Mouse (Mus musculus) frontal cortex, postnatal 25 days (tissue): ENCODE measurements around the gene Rgs8.

Source experiments
- DNase-seq, 2 experiments: peaks; one replicate each; pipeline ENCODE4 v3.0.0; 2022; ENCODE audit warnings: low spot score in 2 of 2

The Rgs8 gene

DNA sequence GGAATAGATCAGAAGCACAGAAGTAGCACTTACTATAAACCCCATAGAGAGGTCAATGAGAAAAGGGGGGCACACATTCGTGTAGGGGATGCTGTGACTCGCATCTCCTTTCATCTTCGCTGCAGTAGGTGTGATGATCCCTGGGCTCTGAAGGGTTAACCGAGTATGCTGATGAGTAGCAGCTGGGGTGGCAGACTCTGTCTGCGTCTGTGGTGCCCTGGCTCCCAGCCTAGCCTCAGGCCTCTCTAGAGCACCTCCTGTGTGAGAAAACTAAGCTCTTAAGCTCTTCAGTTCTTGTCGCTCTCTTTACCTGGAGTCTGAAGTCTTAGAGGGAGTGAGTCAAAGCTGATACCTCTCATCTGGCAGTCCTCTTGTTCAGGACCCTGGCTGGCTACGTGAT, 51.3 kb downstream of the Rgs8 start:
- no peak for DNase-seq

DNA sequence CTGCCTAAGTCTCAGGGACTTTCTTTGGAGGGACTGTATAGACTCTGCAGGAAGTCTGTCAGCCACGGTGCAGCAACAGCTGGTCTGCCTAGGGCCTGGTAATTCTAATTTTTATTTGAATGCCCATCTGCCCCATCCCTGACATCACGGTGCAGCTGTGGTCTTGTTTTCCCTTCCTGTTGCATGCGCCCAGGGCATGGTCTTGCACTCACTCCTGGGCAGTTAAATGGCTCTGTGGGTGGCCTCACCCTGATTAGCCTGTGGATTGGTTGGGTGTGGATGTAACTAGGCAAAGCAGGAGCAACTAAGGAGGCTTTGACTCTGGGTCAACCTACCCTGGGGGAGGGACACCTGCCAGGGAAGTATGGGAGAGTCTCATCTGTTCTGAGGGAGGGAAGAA, 52.2 kb downstream of the Rgs8 start:
- no peak for DNase-seq

DNA sequence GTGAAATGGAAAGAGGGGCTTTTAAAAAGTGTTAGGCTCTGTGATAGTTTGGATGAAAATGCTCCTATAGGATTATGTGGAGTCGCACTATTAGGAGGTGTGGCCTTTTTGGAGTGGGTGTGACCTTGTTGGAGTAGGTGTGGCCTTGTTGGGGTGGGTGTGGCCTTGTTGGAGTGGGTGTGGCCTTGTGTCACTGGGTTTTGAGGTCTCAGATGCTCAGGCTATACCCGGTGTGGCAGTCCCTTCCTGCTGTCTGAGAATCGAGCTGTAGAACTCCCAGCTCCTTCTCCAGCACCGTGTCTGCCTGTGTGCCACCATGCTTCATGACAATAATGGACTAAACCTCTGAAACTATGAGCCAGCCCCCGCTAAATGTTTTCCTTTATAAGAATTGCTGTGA, 55.8 kb downstream of the Rgs8 start:
- no peak for DNase-seq

DNA sequence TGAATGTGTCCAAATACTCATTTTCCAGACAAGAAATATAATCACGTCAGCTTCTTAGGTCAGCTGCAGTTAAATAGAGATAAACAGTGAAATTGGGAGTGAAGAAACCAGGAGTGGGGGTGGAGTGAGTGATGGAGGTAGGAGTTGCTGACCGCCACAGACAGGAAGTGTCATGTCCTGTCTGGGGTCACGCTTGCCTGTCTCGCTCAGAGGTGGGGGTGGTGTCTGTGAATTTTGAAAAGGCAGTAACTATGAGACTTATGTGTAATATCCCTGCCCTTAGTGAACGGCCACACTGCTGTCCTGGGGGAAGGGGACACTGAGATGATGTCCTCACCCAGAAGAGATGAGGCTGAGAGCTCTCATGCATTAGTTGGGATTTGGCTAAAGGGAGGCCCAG, 56.6 kb downstream of the Rgs8 start:
- DNase-seq: no peak

DNA sequence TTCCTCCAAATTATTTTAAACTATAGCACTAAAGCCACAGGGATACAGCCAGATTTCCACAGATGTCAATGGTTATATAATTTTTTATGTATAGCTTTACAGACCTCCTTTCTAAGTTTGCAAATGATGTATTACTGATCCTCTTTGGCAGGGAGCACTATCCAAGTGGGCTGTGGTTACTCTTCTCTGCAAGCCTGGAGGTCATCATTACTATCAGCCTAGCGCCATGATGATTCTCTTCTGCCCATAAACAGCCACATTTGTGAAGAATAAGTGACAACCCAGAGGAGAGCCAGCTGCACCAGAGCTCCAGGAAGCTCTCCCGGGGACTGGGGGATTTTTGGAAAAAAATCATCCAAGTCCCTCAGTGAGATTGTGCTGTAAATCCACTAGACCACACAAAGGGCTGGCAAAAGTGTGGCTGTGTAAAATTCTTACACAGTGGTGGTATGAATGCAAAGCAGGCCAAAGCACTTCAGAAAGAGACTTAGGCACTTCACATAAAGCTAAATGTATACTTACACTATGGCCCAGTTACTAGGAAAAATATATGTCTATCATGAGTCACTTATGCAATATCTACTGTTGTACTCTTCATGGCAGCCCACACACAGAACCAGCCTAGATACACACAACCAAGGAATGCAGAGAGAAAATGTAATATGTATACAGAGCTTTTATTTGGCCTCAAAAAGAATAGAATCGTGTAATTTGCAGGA, 58.9 kb downstream of the Rgs8 start:
- no peak for DNase-seq

DNA sequence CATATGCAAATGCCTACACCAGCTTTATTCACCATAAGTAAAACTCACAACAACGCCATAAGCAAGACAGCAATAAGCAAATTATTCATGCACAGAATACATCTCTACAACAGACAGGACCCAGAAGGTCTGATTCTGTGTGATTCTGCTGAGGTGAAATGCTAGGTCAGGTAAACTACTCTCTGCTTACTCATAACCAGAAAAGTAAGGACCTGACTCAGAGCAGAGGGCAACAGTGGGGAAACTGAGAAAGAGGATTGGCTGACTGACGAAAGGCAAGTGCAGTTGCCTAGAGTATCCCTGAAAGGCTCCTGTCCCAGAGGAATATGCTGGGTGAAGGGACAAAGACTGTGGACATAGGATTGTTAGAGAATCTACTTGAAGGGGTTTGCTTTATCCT, 59.8 kb downstream of the Rgs8 start:
- no peak for DNase-seq

DNA sequence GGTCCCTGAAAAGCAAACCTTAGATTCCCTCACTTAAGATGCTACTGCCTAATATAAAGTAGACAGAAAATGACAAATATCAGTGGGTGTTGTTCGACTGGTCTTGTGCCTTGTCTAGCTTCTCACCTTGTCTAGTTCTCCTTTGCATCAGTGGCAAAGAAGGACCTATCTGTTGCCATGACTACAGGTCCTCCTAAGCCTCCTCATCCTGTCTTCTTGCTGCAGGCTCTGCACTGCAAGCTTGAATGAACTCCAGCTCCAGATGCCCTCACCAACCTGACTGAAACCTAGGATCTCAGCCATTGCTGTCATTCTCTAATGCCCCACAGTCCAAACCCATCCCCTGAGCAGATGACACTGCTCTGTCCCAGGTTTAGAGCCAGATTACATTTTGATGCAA, 65.2 kb downstream of the Rgs8 start:
- no peak for DNase-seq

DNA sequence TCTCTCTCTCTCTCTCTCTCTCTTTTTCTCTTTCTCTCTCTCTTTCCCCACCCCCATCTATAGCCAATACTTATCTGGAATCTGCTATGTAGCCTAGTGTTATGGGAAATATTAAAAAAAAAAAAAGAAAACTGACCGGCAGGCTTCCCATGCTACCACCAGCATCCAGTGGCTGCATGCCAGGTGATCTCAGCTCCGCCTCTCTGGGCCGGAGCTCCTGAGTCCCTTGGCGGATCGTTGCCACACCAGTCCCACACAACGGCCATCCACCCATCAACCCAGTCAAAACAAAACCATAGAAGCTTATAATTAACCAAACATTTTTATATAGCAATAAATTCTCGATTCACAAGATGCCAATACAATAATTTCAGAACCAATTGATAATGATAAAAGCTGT, 68.1 kb downstream of the Rgs8 start:
- DNase-seq: no peak

DNA sequence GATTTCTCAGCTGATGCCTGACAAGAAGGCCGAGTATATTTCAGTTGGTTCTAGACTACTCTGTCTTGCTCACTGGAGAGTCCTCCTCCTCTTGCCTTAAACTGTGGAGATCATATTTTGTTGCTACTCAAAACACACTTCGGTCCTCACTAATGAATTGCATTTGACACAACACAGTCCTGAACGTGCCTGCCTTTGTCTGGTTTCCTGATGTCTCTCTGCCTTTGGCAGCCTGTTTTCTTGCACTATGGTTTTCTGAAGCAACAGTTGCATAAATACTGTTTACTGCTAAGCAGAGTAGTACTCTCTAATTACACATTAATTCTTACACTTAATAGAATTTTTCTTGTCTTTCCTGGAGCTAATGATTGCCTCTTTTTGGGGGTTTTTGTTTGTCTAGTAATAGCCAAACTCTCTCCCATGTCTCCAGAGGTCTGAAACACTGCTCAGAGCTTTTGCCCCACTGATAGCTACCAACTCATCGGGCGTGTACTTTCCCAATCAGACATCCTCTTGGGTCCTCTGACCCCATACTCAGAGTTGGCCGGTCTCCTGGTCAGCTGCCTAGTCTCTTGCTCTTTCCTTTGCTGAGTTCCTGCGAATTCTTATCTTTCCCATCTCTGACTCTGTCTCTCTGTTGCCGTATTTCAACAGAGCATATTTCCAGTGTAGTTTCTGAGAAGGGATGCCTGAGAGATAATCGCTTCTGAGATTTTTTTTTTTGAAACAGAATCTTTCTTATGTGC, 68.9 kb downstream of the Rgs8 start:
- DNase-seq: no peak

DNA sequence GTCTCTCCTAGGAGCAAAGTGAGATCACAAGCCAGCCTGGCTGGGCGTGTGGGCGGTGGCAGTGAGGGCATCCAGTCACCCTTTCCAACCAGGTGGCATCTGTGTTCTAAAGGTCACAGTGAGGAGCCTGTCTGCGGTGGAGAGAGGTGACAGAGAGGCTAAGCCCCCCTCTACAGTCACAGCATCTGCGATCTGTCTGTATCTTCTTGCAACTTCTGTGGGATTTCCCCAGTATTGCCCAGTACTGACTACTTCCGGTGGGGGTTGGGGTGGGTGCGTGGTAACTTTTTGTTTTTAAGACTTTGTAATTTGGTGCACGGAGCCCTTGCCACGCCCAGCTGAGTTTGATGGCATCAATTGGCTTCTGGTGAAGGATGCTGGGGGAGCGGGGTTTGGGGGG, 70.6 kb downstream of the Rgs8 start:
- no peak for DNase-seq

DNA sequence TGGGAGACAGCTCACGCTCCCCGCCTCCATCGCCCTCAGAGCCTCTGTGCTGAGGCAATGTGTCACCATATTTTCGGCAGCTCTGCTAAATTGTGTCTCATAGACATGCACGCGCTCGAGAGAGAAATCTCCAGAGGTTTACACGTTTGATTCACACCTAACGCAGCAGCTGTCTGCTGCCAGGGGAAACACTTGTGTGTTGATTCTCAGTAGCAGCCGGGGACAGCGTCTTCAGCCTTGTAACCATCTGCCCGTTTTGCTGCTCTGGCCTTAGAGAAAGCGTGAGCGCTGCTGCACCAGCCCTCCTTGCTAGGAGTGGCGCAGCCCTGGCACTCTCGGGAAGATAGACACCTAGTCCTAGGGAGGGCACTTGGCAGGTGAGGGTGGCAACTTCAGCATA, 73.8 kb downstream of the Rgs8 start:
- DNase-seq: no peak

DNA sequence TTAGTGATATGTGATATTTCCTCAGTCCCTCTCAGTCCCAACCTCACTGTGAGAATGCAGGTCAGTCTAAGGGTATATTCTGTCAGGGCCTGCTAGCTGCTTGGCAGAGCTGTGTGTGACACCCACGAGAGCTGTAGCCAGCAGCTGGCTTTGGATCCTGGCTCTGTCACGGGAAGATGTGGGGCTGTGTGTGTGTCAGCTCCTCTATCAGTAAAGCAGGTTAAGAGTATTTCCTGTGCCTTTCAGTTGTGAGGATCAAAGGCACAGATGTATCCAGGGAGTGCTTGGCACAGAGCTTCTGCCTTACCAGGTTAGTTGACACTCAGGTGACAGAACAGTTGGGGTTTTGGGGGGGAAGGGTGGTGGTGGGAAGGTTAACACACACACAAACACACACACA, 77.0 kb downstream of the Rgs8 start:
- DNase-seq: no peak

DNA sequence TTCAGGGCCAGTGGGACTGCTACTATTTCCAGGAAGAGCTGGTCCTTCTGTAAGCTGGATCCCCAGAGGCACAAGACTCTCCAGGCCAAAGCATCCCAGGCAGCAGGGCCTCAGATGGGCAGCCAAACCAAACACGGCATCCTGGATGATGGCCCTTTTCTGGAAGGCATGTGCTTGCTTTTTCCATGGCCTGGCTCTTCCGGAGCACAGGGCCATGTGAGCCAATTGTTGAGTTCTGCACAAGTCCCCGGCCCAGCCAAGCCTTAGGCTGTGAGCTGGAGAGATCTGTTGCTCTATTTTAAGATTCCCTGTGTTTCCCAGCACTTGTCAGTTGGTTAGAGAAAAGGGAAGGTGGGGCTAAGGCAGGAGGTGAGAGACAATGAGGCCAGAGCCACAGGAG, 77.8 kb downstream of the Rgs8 start:
- DNase-seq: no peak

DNA sequence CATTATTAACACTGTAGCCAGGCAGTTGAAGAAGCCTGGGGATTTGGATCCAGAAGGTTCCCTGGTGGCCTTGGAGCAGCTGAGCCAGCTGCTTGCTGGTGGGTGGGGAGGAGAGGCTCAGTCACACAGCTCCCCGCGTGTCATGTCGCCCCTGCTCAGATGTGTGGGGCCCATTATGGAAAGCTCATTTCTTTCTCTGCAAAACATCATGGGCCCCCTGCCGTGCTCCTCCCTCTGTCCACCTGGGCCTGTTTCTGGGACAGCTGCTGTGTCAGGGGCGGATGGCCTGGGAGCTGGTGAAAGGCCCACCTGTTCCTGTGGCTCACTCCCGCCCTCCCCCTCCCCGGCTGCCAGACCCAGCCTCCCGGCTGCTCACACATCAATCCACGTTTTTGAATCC, 80.4 kb downstream of the Rgs8 start:
- DNase-seq: no peak

DNA sequence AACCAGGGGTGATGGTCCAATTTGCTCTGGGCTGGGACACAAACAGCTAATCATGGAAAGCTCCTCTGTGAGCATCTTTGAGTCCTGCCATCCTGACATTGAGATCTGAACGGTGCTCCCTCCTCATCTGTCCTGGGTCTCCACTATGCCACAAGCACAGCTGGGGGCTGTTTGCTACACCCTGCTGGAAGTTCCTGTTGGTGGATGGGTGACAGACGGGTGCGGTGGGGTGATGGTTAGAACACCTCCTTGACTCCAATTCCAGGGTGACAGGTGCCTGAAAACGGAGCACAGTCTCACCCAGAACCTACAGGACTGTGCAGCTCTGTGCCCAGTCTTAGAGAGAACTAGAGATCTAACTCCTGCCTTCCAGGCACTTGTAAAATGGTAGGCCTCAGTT, 82.0 kb downstream of the Rgs8 start:
- DNase-seq: no peak

DNA sequence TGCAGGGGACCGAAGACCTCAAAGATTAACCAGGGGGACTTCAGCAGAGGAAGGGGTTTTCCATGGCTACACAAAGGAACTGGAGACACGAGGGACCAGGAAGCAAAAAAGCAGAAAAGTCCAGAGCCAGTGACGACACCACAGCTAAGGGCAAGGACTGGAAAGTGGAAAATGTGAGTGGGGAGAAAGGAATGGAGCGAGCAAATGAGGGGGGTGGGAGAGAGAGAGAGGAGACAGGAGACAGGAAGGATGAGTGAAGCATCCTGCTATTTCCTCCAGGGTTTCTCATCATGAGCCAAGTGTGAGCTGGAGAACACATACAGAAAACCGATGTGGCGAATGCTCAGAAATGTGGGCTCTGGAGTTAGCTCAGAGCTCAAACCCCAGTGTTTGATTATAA, 83.3 kb downstream of the Rgs8 start:
- DNase-seq: no peak

DNA sequence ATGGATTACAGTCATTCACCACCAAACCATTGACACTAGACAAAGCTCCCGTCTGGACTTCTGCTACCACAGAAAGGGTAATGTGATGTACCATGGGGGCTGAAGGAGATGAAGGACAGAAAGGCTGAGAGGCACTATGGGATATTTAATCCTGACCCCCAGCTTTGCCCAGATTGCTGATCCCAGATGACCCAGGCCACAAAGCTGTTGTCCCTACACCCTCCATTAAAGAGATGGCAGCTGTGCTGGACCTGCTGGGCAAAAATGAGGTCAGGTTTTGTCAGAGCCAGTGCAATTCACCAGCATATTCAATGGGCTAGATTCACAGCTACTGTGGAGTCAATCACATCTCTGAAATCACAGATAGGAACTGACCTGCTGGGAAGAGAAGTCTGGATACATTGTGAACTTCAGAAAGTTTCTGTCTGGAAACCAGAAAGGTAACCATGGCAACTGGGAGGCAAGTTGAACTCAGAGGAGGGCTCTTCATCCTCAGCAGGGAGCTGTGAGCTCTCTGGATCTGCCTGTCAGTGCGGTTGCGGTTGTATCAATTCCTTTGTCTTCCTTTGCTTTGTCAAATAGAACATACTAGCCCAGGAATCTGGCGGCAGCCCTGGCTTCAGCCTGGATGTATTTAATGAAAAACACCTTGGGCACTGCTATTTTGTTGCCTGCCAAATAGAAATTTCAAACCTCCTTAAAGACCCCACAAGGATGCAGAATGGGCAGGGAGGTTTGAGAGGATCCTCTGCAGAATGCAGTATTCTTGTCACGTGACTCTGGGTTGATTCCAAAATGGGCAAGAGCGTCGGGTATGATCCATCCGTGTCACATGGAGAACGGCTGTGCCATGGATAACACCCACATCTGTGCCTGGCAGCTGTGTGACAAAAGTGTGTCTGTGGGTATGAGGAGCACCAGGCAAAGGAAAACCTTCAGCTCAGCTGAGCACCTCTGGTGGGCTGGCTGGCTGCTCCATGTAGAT, 84.6 kb downstream of the Rgs8 start:
- no peak for DNase-seq

DNA sequence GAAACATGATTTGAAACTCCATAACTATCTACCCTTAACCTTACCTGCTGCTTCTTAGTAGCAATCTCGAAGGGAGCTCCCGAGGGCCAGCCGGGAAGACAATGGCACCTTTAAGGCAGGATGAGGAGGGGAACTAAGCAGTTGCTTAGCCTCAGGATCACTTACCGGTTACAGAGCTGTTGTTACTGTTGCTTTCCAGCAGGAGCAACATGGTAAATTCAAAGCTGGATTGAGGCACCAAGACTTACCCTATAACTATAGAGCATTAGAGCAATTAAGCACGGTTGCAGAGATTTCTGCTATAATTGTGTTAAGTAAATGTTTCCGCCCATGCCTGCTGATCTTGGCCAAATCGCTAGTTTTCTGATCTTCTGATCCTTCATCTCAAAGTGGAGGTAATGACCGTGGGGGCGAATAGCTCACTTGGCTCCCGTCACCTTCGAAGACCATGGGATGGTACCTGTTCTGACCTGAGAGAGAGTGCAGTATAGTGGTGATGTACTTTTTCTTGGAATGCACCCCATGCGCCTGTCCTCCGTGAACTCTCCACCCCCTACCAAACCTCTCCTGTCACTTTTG, 86.7 kb downstream of the Rgs8 start:
- no peak for DNase-seq

DNA sequence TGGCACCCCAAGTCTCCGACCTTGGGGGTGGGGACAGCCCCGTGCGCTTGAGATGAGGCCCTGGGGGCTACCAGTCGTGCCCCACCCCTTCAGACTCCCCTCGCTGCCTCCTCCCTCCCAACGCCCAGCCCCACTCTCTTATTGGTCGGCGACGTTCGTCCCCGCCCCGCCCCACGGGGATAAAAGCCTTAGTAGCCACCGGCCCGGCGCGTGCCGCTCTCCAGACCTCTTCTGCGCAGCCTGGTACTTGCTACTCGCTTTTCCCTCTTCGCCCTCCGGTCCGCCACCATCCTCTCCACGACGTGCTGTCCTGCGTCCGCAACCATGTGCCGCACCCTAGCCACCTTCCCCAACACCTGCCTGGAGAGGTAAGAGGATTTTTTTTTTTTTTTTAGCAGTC, 87.3 kb downstream of the Rgs8 start, which contains the start of gene Rgs16:
Rgs16 (plus strand) TSS at position 205 of the 400 bp plus-strand sequence.
- DNase-seq: peak in 1 of 2 experiments; percentile 41

DNA sequence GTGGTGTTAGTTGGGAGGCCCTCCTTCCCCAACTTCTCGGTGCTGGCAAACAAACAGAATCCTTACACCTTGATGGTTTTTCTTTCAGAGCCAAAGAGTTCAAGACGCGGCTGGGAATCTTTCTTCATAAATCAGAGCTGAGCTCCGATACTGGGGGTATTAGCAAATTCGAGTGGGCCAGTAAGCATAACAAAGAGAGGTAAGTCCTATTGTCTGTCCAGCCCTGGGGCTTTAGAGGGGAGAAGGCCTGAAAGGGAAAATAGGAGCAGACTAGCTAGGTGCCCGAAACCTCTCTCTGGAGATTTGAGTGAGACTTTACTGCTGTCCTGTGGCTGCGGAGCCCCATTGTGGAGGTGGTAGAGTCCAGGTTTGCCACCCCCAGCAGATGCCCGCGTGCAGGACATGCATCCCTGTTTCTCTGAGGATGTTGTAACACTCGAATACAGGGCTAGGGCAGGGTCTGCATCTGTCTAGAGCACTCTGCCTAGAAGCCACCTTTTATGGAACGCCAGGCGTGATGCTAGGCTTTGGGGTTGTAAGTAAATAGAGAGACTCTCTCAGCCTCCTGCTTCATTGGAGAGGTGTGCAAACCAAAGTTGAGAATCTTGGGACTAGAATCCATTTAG, 88.1 kb downstream of the Rgs8 start:
- no peak for DNase-seq

DNA sequence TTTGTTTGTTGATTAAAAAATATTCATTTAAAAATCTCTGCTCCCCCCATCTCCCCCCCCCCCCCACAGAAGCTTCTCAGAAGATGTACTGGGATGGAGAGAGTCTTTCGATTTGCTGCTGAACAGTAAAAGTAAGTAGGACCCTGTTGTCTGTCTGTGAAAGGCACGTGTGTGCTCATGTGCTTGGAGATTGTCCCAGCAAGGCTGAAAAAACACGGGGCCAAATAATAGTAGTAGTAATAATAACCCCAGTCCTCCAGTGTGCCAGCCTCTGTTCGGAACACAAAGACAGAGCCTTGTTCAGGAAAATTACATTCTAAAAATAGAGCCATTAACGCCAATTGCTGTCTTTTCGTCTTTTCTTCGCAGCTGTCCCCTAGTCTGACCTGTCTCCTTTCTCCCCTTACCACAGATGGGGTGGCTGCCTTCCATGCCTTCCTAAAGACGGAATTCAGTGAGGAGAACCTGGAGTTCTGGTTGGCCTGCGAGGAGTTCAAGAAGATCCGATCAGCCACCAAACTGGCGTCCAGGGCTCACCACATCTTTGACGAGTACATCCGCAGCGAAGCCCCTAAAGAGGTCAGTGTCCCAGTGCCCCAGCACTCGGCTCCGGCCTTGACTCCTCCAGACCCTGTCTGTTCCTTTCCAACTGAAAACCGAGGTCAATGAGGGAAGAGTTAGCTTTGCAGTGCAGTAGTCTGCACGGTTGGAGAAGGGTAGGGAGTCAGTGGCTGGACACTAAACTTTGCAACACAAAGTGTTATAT, 88.9 kb downstream of the Rgs8 start:
- DNase-seq: no peak
